Mouse (Mus musculus) limb, embryonic 12.5 days (tissue): ENCODE measurements around the gene Rgs6. TPM values are rescaled to one million over a fixed set of nuclear protein-coding genes. Genes with fewer than 3 reads are reported as not detected.

ENCODE experiments used
- ATAC-seq: fragments of 200-750 bp; cut with Nextera tagmentation; 2 replicates; pipeline ENCODE4 v1.8.0; 2017; ENCODE audit warnings: low read depth, moderate TSS enrichment; ENCODE audit not compliant: insufficient number of reproducible peaks, insufficient read depth, low FRiP score, low TSS enrichment
- H3K27ac ChIP-seq: fragments of 300-500 bp; sonication (generic); 2 replicates; pipeline ENCODE4 v1.5.1; 2016; ENCODE audit warnings: mild to moderate bottlenecking, moderate library complexity
- H3K27me3 ChIP-seq: fragments of 300-500 bp; sonication (generic); 2 replicates; pipeline ENCODE4 v1.6.1; 2016; ENCODE audit warnings: mild to moderate bottlenecking, moderate library complexity
- H3K36me3 ChIP-seq: fragments of 300-500 bp; sonication (generic); 2 replicates; pipeline ENCODE4 v1.6.1; 2016; ENCODE audit warnings: mild to moderate bottlenecking, moderate library complexity
- H3K4me1 ChIP-seq: fragments of 300-500 bp; sonication (generic); replicated peaks from 2 replicates; pipeline ENCODE4 v1.6.1; 2016
- H3K4me2 ChIP-seq: fragments of 300-500 bp; sonication (generic); 2 replicates; pipeline ENCODE4 v1.6.1; 2016; ENCODE audit warnings: mild to moderate bottlenecking, moderate library complexity
- H3K4me3 ChIP-seq: fragments of 300-500 bp; sonication (generic); replicated peaks from 2 replicates; pipeline ENCODE4 v1.5.1; 2016; ENCODE audit warnings: mild to moderate bottlenecking
- H3K9ac ChIP-seq: fragments of 300-500 bp; sonication (generic); replicated peaks from 2 replicates; pipeline ENCODE4 v1.6.1; 2016; ENCODE audit warnings: mild to moderate bottlenecking, moderate library complexity
- H3K9me3 ChIP-seq: fragments of 300-500 bp; sonication (generic); 2 replicates; pipeline ENCODE4 v1.6.1; 2016; ENCODE audit warnings: mild to moderate bottlenecking, moderate library complexity
- WGBS: fragments of 180-500 bp; shearing (Covaris S2); methylation state at CpG from one replicate; pipeline ENCODE4 v1.1.7; 2016; 5-methylcytosine and 5-hydroxymethylcytosine counted together
- polyA plus RNA-seq: library from polyadenylated mRNA; unstranded; fragments of >200 nt; fragmentation: Nextera tagmentation; extraction: Ambion mirVana; gene quantifications from 2 replicates; pipeline ENCODE4 v1.2.1, GENCODE M21; 2016

Gene Rgs6
- polyA plus RNA-seq, 1 experiment from 2014 or later, result 0.56 TPM

GRCm38 (mm10) chr12:83112283-83112682, 524.2 kb downstream of the Rgs6 start:
- no peak overlapping the region for H3K27ac ChIP-seq
- no peaks in the 10 kb centered on the region for H3K36me3 ChIP-seq
- 89% methylated on average over 5 of the region's 5 CpGs for WGBS
- 0 out of 2 replicates have a peak, but pooled peaks cover 3% of the 10 kb centered on the region for H3K4me1 ChIP-seq
- no peak for ATAC-seq
- no peaks in the 10 kb centered on the region for H3K27me3 ChIP-seq
- no peak overlapping the region for H3K4me2 ChIP-seq
- H3K4me3 ChIP-seq, result no peak overlapping the region
- H3K9ac ChIP-seq, result no peak overlapping the region
- H3K9me3 ChIP-seq, result no peaks in the 10 kb centered on the region

- H3K4me1 ChIP-seq, result 0 out of 2 replicates have a peak, but pooled peaks cover 3% of the 10 kb centered on the region
- ATAC-seq, result no peak
- 82% methylated on average over 6 of the region's 6 CpGs for WGBS
Measured at GRCm38 (mm10) chr12:83112901-83113628, 525.0 kb downstream of the Rgs6 start.

GRCm38 (mm10) chr12:83113971-83114370, 525.9 kb downstream of the Rgs6 start:
- no peak for ATAC-seq
- no peak overlapping the region for H3K27ac ChIP-seq
- H3K4me3 ChIP-seq, result no peak overlapping the region
- H3K27me3 ChIP-seq, result no peaks in the 10 kb centered on the region
- no peak overlapping the region for H3K4me2 ChIP-seq
- no peak overlapping the region for H3K9ac ChIP-seq
- H3K4me1 ChIP-seq, result 0 out of 2 replicates have a peak, but pooled peaks cover 6% of the 10 kb centered on the region
- H3K9me3 ChIP-seq, result no peaks in the 10 kb centered on the region
- no peaks in the 10 kb centered on the region for H3K36me3 ChIP-seq
- 27% methylated on average over 3 of the region's 3 CpGs for WGBS

More at GRCm38 (mm10) chr12:83112901-83113628, 525.0 kb downstream of the Rgs6 start:
- no peak overlapping the region for H3K4me3 ChIP-seq
- no peaks in the 10 kb centered on the region for H3K36me3 ChIP-seq
- H3K4me2 ChIP-seq, result no peak overlapping the region
- no peak overlapping the region for H3K27ac ChIP-seq
- no peaks in the 10 kb centered on the region for H3K9me3 ChIP-seq
- H3K9ac ChIP-seq, result no peak overlapping the region
- no peaks in the 10 kb centered on the region for H3K27me3 ChIP-seq

GRCm38 (mm10) chr12:83114396-83115053, 526.4 kb downstream of the Rgs6 start:
- no peaks in the 10 kb centered on the region for H3K36me3 ChIP-seq
- no peak overlapping the region for H3K4me3 ChIP-seq
- no peak overlapping the region for H3K4me2 ChIP-seq
- no peaks in the 10 kb centered on the region for H3K9me3 ChIP-seq
- 0 out of 2 replicates have a peak, but pooled peaks cover 6% of the 10 kb centered on the region for H3K4me1 ChIP-seq
- no peak overlapping the region for H3K27ac ChIP-seq
- WGBS, result 48% methylated on average over 5 of the region's 5 CpGs
- no peaks in the 10 kb centered on the region for H3K27me3 ChIP-seq
- no peak for ATAC-seq
- H3K9ac ChIP-seq, result no peak overlapping the region

GRCm38 (mm10) chr12:83124111-83124510, 536.0 kb downstream of the Rgs6 start:
- H3K9me3 ChIP-seq, result no peaks in the 10 kb centered on the region
- H3K4me1 ChIP-seq, result 0 out of 2 replicates have a peak, but pooled peaks cover 3% of the 10 kb centered on the region
- ATAC-seq, result no peak
- no peaks in the 10 kb centered on the region; the same call in 1 of the 2 replicates for H3K27me3 ChIP-seq
- no peaks in the 10 kb centered on the region for H3K36me3 ChIP-seq
- H3K4me2 ChIP-seq, result no peak overlapping the region
- H3K4me3 ChIP-seq, result no peak overlapping the region
- no peak overlapping the region for H3K9ac ChIP-seq
- H3K27ac ChIP-seq, result no peak overlapping the region
- 74% methylated on average over 3 of the region's 3 CpGs for WGBS

GRCm38 (mm10) chr12:83125284-83125683, 537.2 kb downstream of the Rgs6 start:
- H3K4me1 ChIP-seq, result 0 out of 2 replicates have a peak, but pooled peaks cover 3% of the 10 kb centered on the region
- no peaks in the 10 kb centered on the region; the same call in 1 of the 2 replicates for H3K27me3 ChIP-seq
- WGBS, result 87% methylated on average over 4 of the region's 4 CpGs
- no peak overlapping the region for H3K27ac ChIP-seq
- H3K36me3 ChIP-seq, result no peaks in the 10 kb centered on the region
- no peak overlapping the region for H3K9ac ChIP-seq
- no peak for ATAC-seq
- H3K4me3 ChIP-seq, result no peak overlapping the region
- H3K9me3 ChIP-seq, result no peaks in the 10 kb centered on the region
- no peak overlapping the region for H3K4me2 ChIP-seq

GRCm38 (mm10) chr12:83126923-83127322, 538.8 kb downstream of the Rgs6 start:
- H3K4me2 ChIP-seq, result no peak overlapping the region
- 0 out of 2 replicates have a peak, but pooled peaks cover 3% of the 10 kb centered on the region for H3K4me1 ChIP-seq
- WGBS, result 88% methylated on average over 7 of the region's 7 CpGs
- H3K27ac ChIP-seq, result no peak overlapping the region
- ATAC-seq, result no peak
- H3K27me3 ChIP-seq, result no peaks in the 10 kb centered on the region; the same call in 1 of the 2 replicates
- H3K4me3 ChIP-seq, result no peak overlapping the region
- H3K36me3 ChIP-seq, result no peaks in the 10 kb centered on the region
- no peak overlapping the region for H3K9ac ChIP-seq
- H3K9me3 ChIP-seq, result no peaks in the 10 kb centered on the region

GRCm38 (mm10) chr12:83127955-83128354, 539.9 kb downstream of the Rgs6 start:
- Histone ChIP-seq H3K27me3 (no peaks in the 10 kb centered on the region; the same call in 1 of the 2 replicates), H3K4me1 (0 out of 2 replicates have a peak, but pooled peaks cover 3% of the 10 kb centered on the region), H3K4me3 (no peak overlapping the region), H3K36me3 (no peaks in the 10 kb centered on the region), H3K4me2 (no peak overlapping the region), H3K9ac (no peak overlapping the region), H3K9me3 (no peaks in the 10 kb centered on the region), H3K27ac (no peak overlapping the region)
- no peak for ATAC-seq
- WGBS, result 48% methylated on average over 6 of the region's 6 CpGs

- ATAC-seq, result no peak
- Histone ChIP-seq H3K36me3 (no peaks in the 10 kb centered on the region), H3K4me1 (0 out of 2 replicates have a peak, but pooled peaks cover 3% of the 10 kb centered on the region), H3K4me2 (no peak overlapping the region), H3K9me3 (no peaks in the 10 kb centered on the region), H3K27me3 (no peaks in the 10 kb centered on the region; the same call in 1 of the 2 replicates), H3K9ac (no peak overlapping the region), H3K27ac (no peak overlapping the region), H3K4me3 (no peak overlapping the region)
- 78% methylated on average over 2 of the region's 3 CpGs for WGBS
Measured at GRCm38 (mm10) chr12:83128606-83129005, 540.5 kb downstream of the Rgs6 start.

GRCm38 (mm10) chr12:83131405-83131804, 543.3 kb downstream of the Rgs6 start:
- no peak overlapping the region for H3K4me2 ChIP-seq
- ATAC-seq, result no peak
- H3K4me3 ChIP-seq, result no peak overlapping the region
- H3K27me3 ChIP-seq, result no peaks in the 10 kb centered on the region; the same call in 1 of the 2 replicates
- H3K9me3 ChIP-seq, result no peaks in the 10 kb centered on the region
- WGBS, result 83% methylated on average over 4 of the region's 4 CpGs
- no peak overlapping the region for H3K27ac ChIP-seq
- peaks cover 9% of the 10 kb centered on the region; the same call in 1 of the 2 replicates for H3K4me1 ChIP-seq
- H3K9ac ChIP-seq, result no peak overlapping the region
- no peaks in the 10 kb centered on the region for H3K36me3 ChIP-seq

GRCm38 (mm10) chr12:83133827-83134226, 545.7 kb downstream of the Rgs6 start:
- Histone ChIP-seq H3K27ac (no peak overlapping the region), H3K4me1 (peaks cover 7% of the 10 kb centered on the region; the same call in 1 of the 2 replicates), H3K36me3 (no peaks in the 10 kb centered on the region), H3K9me3 (no peaks in the 10 kb centered on the region), H3K4me3 (no peak overlapping the region), H3K4me2 (no peak overlapping the region), H3K9ac (no peak overlapping the region), H3K27me3 (no peaks in the 10 kb centered on the region)
- no peak for ATAC-seq
- WGBS, result 70% methylated on average over 6 of the region's 6 CpGs
